In the genomic region with DNA sequence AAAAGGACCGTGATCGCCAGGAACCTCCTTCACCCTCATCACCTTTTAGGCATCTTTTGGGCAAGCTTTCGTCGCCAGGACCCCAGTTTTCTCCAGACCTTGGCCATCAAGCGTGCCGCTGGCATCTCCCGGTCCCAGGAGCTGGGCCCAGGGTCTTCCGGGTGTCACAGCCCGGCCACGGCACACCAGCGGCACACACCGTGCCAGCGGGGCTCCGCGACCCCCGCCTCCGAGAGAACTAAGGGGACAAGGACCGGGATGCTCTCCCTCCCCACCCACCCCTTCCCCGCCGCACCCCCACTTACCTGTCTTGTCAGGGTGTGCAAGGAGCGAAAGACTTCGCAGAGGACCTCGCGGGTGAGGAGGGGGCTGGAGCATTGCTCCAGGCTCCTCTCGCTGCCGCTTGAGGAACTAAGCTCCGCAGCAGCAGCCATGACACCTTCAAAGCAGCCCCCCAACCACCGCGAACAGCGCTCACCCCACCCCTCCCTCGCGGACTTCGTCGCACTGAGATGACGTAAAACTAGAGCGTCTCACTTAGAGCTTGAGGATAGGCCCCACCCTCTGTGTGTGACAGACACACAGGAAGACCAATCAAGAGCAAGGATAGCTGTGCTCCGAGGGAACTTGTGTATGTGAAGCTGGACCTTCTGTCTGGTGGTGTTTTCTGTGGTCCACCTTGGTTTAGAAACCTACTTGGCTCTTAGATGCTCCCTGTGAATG, we compare ENCODE assay signal across 8 mouse cellular contexts. TPM values are rescaled to one million over a fixed set of nuclear protein-coding genes. Genes with fewer than 3 reads are reported as not detected.
DNase-seq lines count a peak whose midpoint lies in the region; ATAC-seq lines count a peak whose summit lies in the region.

A gene (minus strand): TSS at position 528 of the 723 bp plus-strand sequence.

- peak; percentile 100 for ATAC-seq in megakaryocyte progenitor cell, adult 5-6 weeks (replicated peaks; ENCODE audit: poor library complexity)

- DNase-seq in adipocyte (ENCODE audit: low spot score), result peak; percentile 99
- DNase-seq in embryo, embryonic 10 days (ENCODE audit: low spot score), result peak; percentile 98
- DNase-seq in gastrocnemius, postnatal 10 days, result peak; percentile 99
- DNase-seq in induced T-regulatory cell, adult 2 months (ENCODE audit: low read depth), result peak; percentile 99
- peak; percentile 94 to 99 for DNase-seq in left cerebral cortex, adult 9 months (ENCODE audit: low spot score in 2 of 2)
- peak; percentile 99 for DNase-seq in right cerebral cortex, postnatal 14 days
- peak; percentile 95 to 98 for DNase-seq in urinary bladder, postnatal 36 days (ENCODE audit: low spot score in 2 of 2)

RNA-seq across cellular contexts. Expression of the gene that starts here (rescaled TPM):
- 10 to 100 TPM in 1 of 2 experiments, 1 to 10 TPM in 1; 8.2 to 10.5 TPM for total RNA-seq in gastrocnemius, postnatal 10 days (2021)
- 27.6 and 29.5 TPM in 2 replicates for total RNA-seq in megakaryocyte progenitor cell, adult 5-6 weeks (2015)
- total RNA-seq in megakaryocyte progenitor cell, adult 5-6 weeks (2017), result 23.5 and 45.5 TPM in 2 replicates

Comparison
In these comparisons a context has a peak if more than half of its experiments do, and no peak if none do; other contexts are left out.
1. Peak in every context shown above with its lines: DNase-seq and ATAC-seq.